Mouse (Mus musculus) hindbrain, embryonic 15.5 days (tissue): ENCODE data around the gene Rabep1. TPM values are rescaled to one million over a fixed set of nuclear protein-coding genes. Genes with fewer than 3 reads are reported as not detected.

Source experiments
- ATAC-seq: fragments of 200-750 bp; cut with Nextera tagmentation; 2 replicates; pipeline ENCODE4 v1.8.0; 2017; ENCODE audit warnings: low read depth, moderate number of reproducible peaks, moderate TSS enrichment; ENCODE audit not compliant: low FRiP score
- H3K27ac ChIP-seq: fragments of 300-500 bp; sonication (generic); replicated peaks from 2 replicates; pipeline ENCODE4 v1.5.1; 2015; ENCODE audit warnings: mild to moderate bottlenecking, inconsistent platforms
- H3K27me3 ChIP-seq: fragments of 300-500 bp; sonication (generic); 2 replicates; pipeline ENCODE4 v1.6.1; 2015; ENCODE audit warnings: control low read depth, inconsistent platforms
- H3K36me3 ChIP-seq: fragments of 300-500 bp; sonication (generic); 2 replicates; pipeline ENCODE4 v1.6.1; 2015; ENCODE audit warnings: control low read depth, inconsistent platforms
- H3K4me1 ChIP-seq: fragments of 300-500 bp; sonication (generic); replicated peaks from 2 replicates; pipeline ENCODE4 v1.6.1; 2015; ENCODE audit warnings: control low read depth, inconsistent platforms
- H3K4me2 ChIP-seq: fragments of 300-500 bp; sonication (generic); 2 replicates; pipeline ENCODE4 v1.6.1; 2015; ENCODE audit warnings: moderate library complexity, mild to moderate bottlenecking, inconsistent platforms
- H3K4me3 ChIP-seq: fragments of 300-500 bp; sonication (generic); 2 replicates; pipeline ENCODE4 v1.5.1; 2015; ENCODE audit warnings: mild to moderate bottlenecking, inconsistent platforms
- H3K9ac ChIP-seq: fragments of 300-500 bp; sonication (generic); 2 replicates; pipeline ENCODE4 v1.6.1; 2015; ENCODE audit warnings: inconsistent platforms
- H3K9me3 ChIP-seq: fragments of 300-500 bp; sonication (generic); 2 replicates; pipeline ENCODE4 v1.6.1; 2016; ENCODE audit warnings: control low read depth, inconsistent platforms
- WGBS: fragments of 180-500 bp; shearing (Covaris S2); methylation state at CpG from one replicate; pipeline ENCODE4 v1.1.7; 2015; 5-methylcytosine and 5-hydroxymethylcytosine counted together
- polyA plus RNA-seq: library from polyadenylated mRNA; unstranded; fragments of >200 nt; fragmentation: Nextera tagmentation; extraction: Ambion mirVana; gene quantifications from 2 replicates; pipeline ENCODE4 v1.2.1, GENCODE M21; 2015

Rabep1 gene
- polyA plus RNA-seq, 1 experiment from 2014 or later: 85.5 TPM

DNA sequence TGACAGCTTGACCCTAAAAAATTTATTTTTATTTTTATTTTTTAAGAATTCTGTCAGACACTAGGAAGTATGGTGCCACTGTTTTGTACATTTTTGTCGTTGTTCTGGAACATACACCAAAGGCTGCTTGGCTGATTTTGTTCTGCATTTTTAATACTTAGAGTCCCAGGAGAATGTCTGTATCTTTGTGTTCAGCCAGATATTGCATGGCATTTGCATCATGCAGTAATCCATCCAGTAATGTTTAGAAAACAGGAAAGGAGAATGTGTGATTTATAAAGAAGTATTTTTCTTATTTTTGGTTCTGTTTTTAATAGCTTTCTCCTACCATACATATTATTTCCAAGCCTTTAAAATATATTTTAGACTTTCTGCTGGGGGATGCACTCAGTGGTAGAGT, 67.3 kb downstream of the Rabep1 start:
- 88% methylated on average over 1 of the region's 1 CpGs for WGBS
- Histone ChIP-seq H3K36me3 (peaks cover 32% of the 10 kb centered on the region), H3K4me3 (no peak overlapping the region), H3K9ac (no peak overlapping the region), H3K4me1 (no peaks in the 10 kb centered on the region), H3K9me3 (no peaks in the 10 kb centered on the region), H3K4me2 (no peak overlapping the region), H3K27me3 (no peaks in the 10 kb centered on the region), H3K27ac (no peak overlapping the region)
- ATAC-seq: no peak

GRCm38 (mm10) chr11:70917896-70918295, 73.3 kb downstream of the Rabep1 start:
- Histone ChIP-seq H3K36me3 (peaks cover 32% of the 10 kb centered on the region), H3K4me1 (no peaks in the 10 kb centered on the region), H3K4me3 (no peak overlapping the region), H3K9ac (no peak overlapping the region), H3K27ac (no peak overlapping the region), H3K27me3 (no peaks in the 10 kb centered on the region), H3K9me3 (no peaks in the 10 kb centered on the region), H3K4me2 (no peak overlapping the region)
- ATAC-seq: no peak
- 93% methylated on average over 2 of the region's 2 CpGs for WGBS

DNA sequence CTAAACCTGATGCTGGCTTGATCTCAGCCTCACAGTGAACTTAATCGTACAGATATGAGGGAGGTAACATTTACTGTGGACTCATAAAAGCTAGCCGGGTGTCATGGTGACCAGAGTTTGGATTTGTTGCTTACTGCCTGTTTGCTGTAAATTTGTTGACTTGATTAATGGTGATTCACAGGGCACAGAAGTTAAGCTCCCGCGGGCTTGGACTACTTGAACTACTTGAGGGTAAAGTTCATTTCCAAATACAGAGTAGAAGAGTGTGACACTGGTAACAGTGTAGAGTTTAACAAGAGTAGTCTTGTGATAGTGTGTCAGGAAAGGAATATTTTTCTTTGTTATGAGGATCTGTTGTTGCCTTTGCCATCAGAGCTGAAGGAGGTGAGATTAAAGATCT, 74.9 kb downstream of the Rabep1 start:
- no peak overlapping the region for H3K9ac ChIP-seq
- no peaks in the 10 kb centered on the region for H3K27me3 ChIP-seq
- no peaks in the 10 kb centered on the region for H3K9me3 ChIP-seq
- no peak overlapping the region for H3K4me2 ChIP-seq
- peaks cover 44% of the 10 kb centered on the region for H3K36me3 ChIP-seq
- no peak overlapping the region for H3K4me3 ChIP-seq
- H3K4me1 ChIP-seq: no peaks in the 10 kb centered on the region
- whole genome bisulfite sequencing: 98% methylated on average over 4 of the region's 4 CpGs
- H3K27ac ChIP-seq: no peak overlapping the region
- ATAC-seq: no peak

GRCm38 (mm10) chr11:70931461-70931860, 86.9 kb downstream of the Rabep1 start:
- 77% methylated on average over 5 of the region's 5 CpGs for WGBS
- peaks cover 46% of the 10 kb centered on the region for H3K36me3 ChIP-seq
- ATAC-seq: no peak

GRCm38 (mm10) chr11:70935316-70935715, 90.7 kb downstream of the Rabep1 start:
- WGBS: 91% methylated on average over 7 of the region's 7 CpGs
- no peak overlapping the region for H3K4me2 ChIP-seq
- no peaks in the 10 kb centered on the region for H3K4me1 ChIP-seq
- H3K9ac ChIP-seq: no peak overlapping the region
- H3K9me3 ChIP-seq: no peaks in the 10 kb centered on the region
- no peak for ATAC-seq
- H3K36me3 ChIP-seq: peaks cover 58% of the 10 kb centered on the region
- no peaks in the 10 kb centered on the region for H3K27me3 ChIP-seq
- H3K4me3 ChIP-seq: no peak overlapping the region
- no peak overlapping the region for H3K27ac ChIP-seq

More at GRCm38 (mm10) chr11:70931461-70931860, 86.9 kb downstream of the Rabep1 start:
- H3K4me3 ChIP-seq: no peak overlapping the region
- H3K27me3 ChIP-seq: no peaks in the 10 kb centered on the region
- H3K4me1 ChIP-seq: no peaks in the 10 kb centered on the region
- H3K9ac ChIP-seq: no peak overlapping the region
- no peak overlapping the region for H3K4me2 ChIP-seq
- no peak overlapping the region for H3K27ac ChIP-seq
- no peaks in the 10 kb centered on the region for H3K9me3 ChIP-seq

GRCm38 (mm10) chr11:70942596-70942995, 98.0 kb downstream of the Rabep1 start:
- H3K36me3 ChIP-seq: peaks cover 89% of the 10 kb centered on the region
- H3K4me3 ChIP-seq: no peak overlapping the region
- H3K9me3 ChIP-seq: no peaks in the 10 kb centered on the region
- no peak overlapping the region for H3K27ac ChIP-seq
- no peaks in the 10 kb centered on the region for H3K27me3 ChIP-seq
- ATAC-seq: no peak
- no peak overlapping the region for H3K4me2 ChIP-seq
- WGBS: 84% methylated on average over 1 of the region's 1 CpGs
- H3K9ac ChIP-seq: no peak overlapping the region
- H3K4me1 ChIP-seq: no peaks in the 10 kb centered on the region

GRCm38 (mm10) chr11:70943651-70944050, 99.1 kb downstream of the Rabep1 start:
- no peak overlapping the region for H3K27ac ChIP-seq
- H3K4me3 ChIP-seq: no peak overlapping the region
- H3K4me1 ChIP-seq: no peaks in the 10 kb centered on the region
- no peak overlapping the region for H3K9ac ChIP-seq
- peaks cover 90% of the 10 kb centered on the region for H3K36me3 ChIP-seq
- H3K27me3 ChIP-seq: no peaks in the 10 kb centered on the region
- no peak for ATAC-seq
- H3K9me3 ChIP-seq: no peaks in the 10 kb centered on the region
- no peak overlapping the region for H3K4me2 ChIP-seq
- WGBS: 85% methylated on average over 7 of the region's 7 CpGs

GRCm38 (mm10) chr11:70944935-70945817, 100.6 kb downstream of the Rabep1 start:
- H3K4me2 ChIP-seq: no peak overlapping the region
- H3K27ac ChIP-seq: no peak overlapping the region
- 93% methylated on average over 4 of the region's 4 CpGs for WGBS
- H3K36me3 ChIP-seq: peaks cover 90% of the 10 kb centered on the region
- no peak for ATAC-seq
- H3K27me3 ChIP-seq: no peaks in the 10 kb centered on the region
- no peaks in the 10 kb centered on the region for H3K4me1 ChIP-seq
- H3K9ac ChIP-seq: no peak overlapping the region
- H3K9me3 ChIP-seq: no peaks in the 10 kb centered on the region
- H3K4me3 ChIP-seq: no peak overlapping the region

DNA sequence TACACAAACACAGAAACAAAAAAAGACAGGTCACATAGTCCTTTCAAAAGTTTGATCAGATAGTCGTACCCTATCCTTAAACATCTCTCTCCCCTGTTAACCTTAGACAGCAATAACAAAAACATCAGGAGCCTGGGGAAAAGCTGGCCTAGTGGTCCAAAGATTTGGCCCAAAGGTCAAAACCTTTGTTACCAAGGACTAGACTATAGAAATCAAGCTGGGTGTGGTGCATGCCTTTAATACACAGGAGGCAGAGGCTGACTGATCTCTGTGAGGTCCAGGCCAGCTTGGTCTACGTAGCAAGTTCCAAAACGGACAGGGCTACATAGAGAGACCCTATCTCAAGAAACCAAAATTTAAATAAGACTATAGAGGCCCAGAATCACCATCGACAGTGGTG, 110.1 kb downstream of the Rabep1 start:
- H3K36me3 ChIP-seq: peaks cover 90% of the 10 kb centered on the region
- H3K4me3 ChIP-seq: no peak overlapping the region
- WGBS: 93% methylated on average over 4 of the region's 4 CpGs
- no peaks in the 10 kb centered on the region for H3K4me1 ChIP-seq
- H3K27ac ChIP-seq: no peak overlapping the region
- no peak overlapping the region for H3K9ac ChIP-seq
- H3K9me3 ChIP-seq: no peaks in the 10 kb centered on the region
- ATAC-seq: no peak
- H3K27me3 ChIP-seq: no peaks in the 10 kb centered on the region
- no peak overlapping the region for H3K4me2 ChIP-seq

DNA sequence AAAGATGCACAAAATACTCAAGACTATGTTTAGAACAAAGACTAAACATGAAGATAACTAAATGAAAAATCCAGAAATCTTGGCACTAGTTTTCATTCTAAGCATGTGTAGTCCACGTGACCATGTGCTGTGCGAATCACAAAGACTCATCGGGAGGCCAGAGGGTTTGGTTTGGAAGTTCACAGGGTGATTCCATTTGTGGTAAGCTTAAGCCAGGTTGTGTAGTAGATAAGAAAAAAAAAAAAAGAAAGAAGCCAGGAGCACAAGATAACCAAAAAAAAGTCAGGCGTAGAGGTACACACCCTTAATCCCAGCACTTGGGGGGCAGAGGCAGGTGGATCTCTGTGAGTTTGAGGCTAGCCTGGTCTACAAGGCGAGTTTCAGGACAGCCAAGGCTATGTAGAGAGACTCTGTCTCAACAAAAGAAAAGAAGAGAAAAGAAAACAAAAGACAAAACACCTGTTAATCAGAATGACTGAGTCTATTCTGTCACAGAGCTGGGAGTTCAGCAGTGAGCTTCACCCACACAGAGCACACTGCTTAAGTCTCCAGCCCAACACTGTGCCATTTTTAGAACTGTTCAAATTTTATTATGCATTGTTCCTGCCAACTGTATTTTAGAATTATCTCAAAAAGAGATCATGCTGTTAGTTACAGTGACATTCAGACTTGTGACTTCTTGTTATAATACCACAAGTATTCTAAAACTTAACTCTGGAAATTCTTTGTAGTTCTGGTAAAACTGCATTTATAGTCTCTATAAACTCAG, 116.4 kb downstream of the Rabep1 start:
- ATAC-seq: no peak
- peaks cover 86% of the 10 kb centered on the region for H3K36me3 ChIP-seq
- H3K4me1 ChIP-seq: no peaks in the 10 kb centered on the region
- H3K9ac ChIP-seq: no peak overlapping the region
- no peak overlapping the region for H3K4me2 ChIP-seq
- no peak overlapping the region for H3K4me3 ChIP-seq
- H3K9me3 ChIP-seq: no peaks in the 10 kb centered on the region
- H3K27me3 ChIP-seq: no peaks in the 10 kb centered on the region
- H3K27ac ChIP-seq: no peak overlapping the region
- 92% methylated on average over 5 of the region's 5 CpGs for WGBS

DNA sequence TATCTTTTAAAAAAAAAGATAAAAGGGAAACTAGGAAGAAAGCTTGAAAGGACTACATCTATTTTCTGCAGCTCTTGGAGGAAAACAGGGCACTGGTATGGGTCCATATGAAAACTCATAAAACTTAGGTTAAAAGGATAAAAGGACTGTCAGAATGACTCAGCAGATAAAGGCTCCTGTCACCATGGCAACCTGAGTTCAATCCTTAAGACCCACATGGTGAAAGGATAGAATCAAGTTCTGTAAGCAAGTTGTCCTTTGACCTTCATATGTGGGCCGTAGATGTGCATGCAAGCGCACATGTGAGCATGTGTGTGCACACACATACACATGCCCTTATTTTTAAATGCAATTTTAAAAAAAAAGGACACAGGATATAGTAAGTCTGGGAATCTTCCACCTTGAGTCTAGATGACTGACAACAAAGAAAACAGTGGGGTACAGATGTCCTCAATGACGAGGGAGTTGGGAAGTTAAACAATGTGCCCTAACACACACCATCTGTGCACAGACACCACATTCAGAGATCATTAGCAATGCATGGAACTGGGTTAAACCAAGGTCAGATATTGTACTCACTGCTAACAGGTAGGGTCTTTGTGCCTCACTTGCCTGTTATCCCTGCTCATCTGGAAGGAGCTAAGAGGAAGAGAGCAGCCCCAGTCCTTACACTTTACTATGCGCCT, 119.8 kb downstream of the Rabep1 start:
- ATAC-seq: no peak
- H3K9ac ChIP-seq: no peak overlapping the region
- peaks cover 64% of the 10 kb centered on the region for H3K36me3 ChIP-seq
- peaks cover 16% of the 10 kb centered on the region for H3K4me1 ChIP-seq
- H3K27ac ChIP-seq: no peak overlapping the region
- H3K9me3 ChIP-seq: no peaks in the 10 kb centered on the region
- no peak overlapping the region for H3K4me2 ChIP-seq
- 74% methylated on average over 4 of the region's 4 CpGs for WGBS
- H3K27me3 ChIP-seq: no peaks in the 10 kb centered on the region
- H3K4me3 ChIP-seq: no peak overlapping the region
